Mouse (Mus musculus) heart, adult 18-20 months (tissue): ENCODE measurements around the gene Cdk9. TPM values are rescaled to one million over a fixed set of nuclear protein-coding genes. Genes with fewer than 3 reads are reported as not detected.

Experiments used
- DNase-seq, 2 experiments: peaks; one replicate each; pipeline ENCODE4 v3.0.0; 2021 to 2022; ENCODE audit warnings: mixed read lengths in 1 of 2
- long read RNA-seq, 2 experiments: library from polyadenylated mRNA; stranded (forward); transcript quantifications; one replicate each; pipeline ENCODE4 v2.0.0; 2021
- total RNA-seq, 2 experiments: library from RNA; stranded (reverse); gene quantifications; 2 replicates each; pipeline ENCODE4 v1.2.3; 2021

Cdk9 gene
- total RNA-seq, result 10 to 100 TPM; 22.4 to 24.1 TPM
- long read RNA-seq, experiment 1, transcript Cdk9-201 (7 exons, 1,733 nt), result major isoform, 35 of 39 reads
- long read RNA-seq, experiment 1, partial matches to known transcripts, result 0 of 39 reads
- long read RNA-seq, experiment 1, other reads (novel, unspliced or antisense), result 4 of 39 reads
- long read RNA-seq, experiment 2, transcript Cdk9-201 (7 exons, 1,733 nt), result major isoform, 19 of 22 reads
- long read RNA-seq, experiment 2, partial matches to known transcripts, result 1 of 22 reads
- long read RNA-seq, experiment 2, other reads (novel, unspliced or antisense), result 2 of 22 reads

DNA sequence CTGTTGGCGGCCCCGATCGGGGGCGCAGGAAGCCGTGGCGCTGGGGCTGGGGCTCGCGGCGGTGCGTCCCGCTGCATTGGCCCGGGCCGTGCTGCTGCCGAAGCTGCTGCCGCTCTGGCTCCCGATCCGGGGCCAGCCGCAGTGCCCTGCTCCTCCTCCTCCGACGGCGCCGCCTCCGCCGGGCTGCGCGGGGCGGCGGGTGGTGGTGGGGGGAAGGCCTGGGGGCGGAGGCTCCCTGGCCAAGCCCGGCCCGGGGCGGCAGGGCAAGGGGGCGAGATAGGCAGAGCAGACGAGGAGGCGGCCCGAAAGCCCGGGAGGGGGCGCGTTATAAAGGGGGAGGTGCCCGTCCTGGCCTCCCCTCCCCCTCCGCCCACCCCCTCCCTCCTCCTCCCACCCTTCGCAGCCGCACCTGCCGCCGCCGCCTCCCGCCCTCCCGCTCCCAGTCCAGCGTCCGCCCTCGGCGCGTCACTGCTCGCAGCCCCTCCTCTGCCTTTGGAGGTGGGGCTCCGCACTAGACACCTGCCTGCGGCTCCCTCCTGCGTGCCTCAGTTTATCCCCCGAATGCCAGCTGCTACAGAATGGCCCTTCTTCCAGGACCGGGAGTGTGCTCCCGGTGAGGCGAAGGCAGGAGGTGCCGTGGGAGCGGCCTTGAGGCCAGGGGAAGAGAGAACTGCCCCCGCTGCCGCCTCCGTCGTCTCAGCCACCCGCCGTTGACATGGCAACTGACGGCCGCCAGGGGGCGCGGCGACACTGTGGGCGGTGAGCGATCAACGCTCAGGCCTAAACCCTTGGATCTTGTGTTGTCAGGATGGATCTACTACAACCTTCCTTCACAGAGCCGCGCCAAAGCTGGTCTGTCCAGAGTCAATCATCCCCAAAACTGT, at the start of gene Cdk9:
Cdk9 (minus strand) TSS at position 143 of the 884 bp plus-strand sequence.
- peak; percentile 94 for DNase-seq

DNA sequence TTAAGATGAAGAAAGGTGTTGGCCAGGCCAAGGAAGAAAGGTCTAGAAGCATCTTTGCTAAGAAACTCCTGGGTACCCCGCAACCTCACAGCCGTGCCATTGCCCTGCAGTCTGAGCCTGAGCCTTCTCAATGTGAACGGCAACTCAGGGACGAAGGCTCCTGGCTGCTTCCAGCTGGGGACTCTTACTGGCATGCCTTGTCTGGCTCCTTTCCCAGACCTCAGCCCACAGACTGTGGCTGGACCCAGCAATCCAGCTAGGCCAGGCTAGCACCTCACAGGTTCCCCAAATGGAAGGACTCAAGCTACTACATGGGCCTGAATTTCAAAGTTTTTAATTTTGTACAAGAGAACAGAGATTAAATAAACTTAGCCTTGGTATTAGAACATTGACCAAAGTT, 49.0 kb upstream of the Cdk9 start:
- DNase-seq, result no peak

DNA sequence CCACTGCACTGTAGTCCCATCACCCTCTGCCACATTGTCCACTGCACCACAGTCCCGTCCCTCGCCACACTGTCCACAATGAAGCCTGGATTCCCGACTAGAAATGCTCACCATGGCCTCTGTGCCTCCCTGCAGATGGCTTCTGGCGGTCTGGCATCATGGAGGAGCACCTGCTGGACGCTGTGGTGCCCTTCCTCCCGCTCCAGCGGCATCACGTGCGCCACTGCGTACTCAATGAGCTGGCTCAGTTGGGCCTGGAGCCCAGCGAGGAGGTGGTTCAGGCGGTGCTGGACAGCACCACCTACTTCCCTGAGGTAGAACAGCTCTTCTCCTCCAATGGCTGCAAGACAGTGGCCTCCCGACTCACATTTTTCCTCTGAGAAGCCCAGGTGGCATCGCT, 48.5 kb upstream of the Cdk9 start:
- DNase-seq, result no peak

DNA sequence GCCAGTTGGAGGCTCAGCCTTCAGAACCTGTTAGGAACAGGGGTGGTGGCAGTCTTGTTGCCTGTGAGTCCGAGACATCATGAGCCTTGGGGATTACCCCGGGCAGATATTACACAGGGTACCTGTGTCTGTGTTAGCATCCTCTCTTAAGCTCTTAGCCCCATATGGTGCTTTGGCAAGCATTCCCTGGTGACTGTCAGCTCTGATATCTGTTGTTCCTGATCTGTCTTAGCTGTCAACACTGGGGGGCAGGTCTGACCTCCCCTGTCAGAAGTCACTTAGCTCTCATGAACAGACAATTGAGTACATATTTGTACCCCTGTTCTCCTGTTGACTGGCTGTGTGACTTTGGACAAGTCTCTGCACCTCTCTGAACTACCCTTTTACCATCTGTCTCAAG, 46.1 kb upstream of the Cdk9 start:
- DNase-seq, result no peak

DNA sequence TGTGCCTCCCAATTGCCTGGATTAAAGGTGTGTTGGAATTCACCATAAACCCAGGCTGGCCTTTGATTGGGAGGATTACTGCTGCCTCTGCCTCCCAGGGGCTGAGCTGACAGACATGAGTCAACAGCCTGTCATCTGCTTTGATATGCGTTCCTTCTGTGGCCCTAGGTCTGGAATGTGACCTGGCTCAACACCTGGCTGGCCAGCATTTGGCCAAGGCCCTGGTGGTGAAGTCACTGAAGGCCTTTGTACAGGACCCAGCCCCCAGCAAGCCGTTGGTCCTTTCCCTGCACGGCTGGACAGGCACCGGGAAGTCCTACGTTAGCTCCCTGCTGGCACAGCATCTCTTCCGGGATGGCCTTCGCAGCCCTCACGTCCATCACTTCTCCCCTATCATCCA, 45.6 kb upstream of the Cdk9 start:
- DNase-seq, result no peak

DNA sequence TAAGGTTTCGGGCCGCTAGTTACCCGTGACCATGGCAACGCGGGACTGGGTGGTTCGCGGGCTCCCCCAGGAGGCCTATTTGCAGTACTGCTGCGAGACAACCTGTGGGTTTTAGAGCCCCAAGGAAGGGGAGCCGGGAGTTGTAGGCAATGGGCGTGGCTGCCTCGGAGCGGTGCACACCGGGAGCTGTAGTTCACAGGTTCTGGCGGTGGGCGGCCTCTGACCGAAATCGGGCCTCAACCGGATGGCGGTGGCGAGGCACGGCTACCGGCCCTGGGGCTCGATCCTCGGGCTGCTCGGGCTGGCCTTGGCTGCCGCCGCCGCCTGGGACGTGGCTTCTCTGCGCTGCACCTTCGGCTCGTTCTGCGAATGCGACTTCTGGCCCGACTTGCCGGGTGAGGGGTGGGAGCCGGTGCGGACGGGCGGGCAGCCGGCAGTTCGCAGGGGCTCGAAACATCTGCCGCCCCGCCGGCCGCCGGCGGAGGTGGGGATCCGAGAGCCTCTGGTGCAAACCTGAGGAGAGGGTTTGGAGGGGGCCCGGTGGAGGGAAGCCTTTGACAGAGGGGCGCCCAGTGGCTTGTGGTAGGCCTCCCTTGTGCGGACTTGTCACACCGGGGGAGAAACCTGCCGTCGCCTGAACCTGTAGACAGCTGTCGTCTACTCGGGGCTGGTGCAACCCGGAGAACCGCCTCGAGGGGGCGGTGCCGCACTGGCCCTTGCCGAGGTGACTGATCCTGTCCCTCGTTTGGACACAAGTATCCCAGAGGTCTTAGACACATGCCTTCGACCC, 44.4 kb upstream of the Cdk9 start, which contains the start of gene Tor2a:
Tor2a (plus strand) TSS at position 179 of the 790 bp plus-strand sequence.
- DNase-seq, result peak; percentile 98 to 99

DNA sequence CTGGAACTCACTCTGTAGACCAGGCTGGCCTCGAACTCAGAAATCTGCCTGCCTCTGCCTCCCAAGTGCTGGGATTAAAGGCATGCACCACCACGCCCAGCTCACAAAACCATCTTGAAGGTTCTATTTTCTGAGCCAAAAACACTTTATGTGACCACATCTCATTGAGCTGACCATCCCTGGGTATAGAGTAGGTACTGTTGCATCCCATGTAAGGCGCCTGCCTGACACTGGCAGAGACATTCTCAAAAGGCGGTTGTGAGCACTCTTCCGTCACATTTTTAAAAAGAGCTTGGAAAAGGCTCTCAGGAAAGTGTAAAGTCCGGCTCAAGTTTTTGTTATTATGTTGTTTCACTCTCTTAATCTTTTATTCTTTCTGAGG, 43.8 kb upstream of the Cdk9 start:
- no peak for DNase-seq

DNA sequence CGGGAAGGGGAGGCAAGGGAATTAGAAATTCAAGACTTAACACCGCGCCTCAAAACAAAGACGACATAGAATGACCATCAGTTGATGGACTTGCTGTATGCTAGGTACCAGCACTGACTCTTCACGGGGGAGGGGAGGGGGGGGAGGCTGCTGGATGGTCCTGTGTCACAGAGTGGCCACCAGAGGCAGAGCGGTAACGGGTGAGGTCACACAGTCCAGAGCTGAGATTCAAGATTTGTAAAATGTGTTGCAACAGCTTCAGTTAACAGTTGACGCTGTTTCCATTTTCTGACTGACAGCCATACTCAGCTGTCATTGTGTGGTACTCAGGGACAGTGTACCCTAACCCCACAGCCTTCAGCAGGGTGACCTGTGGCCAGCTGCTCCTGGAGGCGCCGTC, 39.3 kb upstream of the Cdk9 start:
- DNase-seq, result no peak

DNA sequence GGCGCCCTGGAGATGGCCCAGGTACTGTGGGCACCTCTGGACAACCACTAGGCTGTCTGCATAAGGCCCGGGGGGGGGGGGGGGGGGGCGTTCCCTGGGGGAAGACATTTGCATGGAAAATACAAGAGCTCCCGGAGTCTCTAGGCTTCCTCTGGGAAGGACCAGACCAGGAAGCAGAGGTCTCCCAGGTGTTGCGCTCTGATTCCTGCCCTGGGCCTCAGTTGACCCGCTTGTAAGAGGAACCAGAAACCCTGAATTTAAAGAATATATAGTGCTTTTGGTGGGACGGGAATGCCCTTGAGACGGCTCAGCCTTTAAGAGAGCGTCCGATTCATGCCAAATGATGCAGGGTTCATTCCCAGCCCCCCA, 38.8 kb upstream of the Cdk9 start:
- no peak for DNase-seq

DNA sequence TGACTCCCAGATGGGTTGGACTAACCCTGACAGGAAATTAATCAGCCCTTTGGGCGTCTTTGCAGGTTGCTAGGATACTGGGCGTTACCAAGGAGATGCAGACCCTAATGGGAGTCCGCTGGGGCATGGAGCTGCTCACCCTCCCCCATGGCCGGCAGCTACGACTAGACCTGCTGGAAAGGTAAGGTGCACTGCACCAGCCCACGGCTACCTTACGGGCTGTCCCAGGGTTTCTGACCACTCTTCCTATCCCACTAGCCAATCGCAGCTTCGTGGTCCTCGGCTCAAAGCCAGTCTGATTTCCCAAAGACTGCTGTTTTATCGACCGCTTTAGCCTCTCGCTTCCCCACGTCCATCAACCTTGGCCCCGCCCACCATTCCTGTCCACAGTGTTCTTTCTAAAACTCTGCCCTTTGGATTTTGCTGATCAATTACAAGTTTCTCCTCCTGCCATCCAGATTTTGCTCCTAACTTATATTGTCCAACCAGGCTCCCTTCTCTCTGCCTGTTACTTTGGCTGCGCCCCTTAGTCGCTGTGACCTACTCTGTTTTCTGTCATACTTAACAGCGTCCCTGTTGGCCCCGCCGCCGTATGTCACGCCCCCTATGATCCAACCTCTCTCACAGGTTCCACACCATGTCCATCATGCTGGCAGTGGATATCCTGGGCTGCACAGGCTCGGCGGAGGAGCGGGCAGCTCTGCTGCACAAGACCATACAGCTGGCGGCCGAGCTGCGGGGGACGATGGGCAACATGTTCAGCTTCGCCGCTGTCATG, 38.2 kb upstream of the Cdk9 start:
- DNase-seq, result peak; percentile 59 to 64

DNA sequence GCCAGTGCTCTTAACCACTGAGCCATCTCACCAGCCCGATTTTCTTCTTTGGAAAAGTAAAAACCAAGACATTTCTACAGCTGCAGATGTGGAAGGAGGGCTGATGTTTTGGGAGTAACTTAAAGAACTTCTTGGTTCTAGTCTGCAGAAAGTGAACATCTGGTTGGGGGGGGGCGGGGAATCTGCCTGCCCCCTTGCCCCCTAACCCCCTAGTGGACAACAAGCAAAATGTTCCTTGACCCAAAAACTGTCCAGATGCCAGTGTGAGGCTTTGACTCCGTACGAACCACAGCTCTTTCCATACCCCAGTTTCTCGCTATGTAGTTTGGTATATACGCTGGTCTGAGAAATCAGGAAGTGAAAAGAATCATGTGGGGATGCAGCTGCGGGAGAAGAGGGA, 37.3 kb upstream of the Cdk9 start:
- DNase-seq, result no peak

DNA sequence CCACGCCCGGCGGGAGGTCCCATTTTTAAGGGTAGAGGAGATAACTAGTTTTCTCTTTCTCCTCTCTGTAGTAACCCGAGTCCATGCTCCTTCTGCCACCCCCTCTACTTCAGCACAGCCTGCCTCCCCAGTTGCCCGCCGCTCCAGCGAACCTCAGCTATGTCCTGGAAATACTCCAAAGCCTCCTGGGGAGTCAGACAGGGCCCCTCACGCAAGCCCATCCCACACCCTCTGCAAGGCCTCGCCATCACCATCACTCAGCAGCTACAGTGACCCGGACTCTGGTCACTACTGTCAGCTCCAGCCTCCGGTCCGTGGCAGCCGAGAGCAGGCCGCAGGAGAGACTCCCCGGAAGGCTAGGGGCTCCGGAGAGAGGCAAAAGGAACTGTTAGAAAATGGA, 36.2 kb upstream of the Cdk9 start:
- DNase-seq, result no peak

DNA sequence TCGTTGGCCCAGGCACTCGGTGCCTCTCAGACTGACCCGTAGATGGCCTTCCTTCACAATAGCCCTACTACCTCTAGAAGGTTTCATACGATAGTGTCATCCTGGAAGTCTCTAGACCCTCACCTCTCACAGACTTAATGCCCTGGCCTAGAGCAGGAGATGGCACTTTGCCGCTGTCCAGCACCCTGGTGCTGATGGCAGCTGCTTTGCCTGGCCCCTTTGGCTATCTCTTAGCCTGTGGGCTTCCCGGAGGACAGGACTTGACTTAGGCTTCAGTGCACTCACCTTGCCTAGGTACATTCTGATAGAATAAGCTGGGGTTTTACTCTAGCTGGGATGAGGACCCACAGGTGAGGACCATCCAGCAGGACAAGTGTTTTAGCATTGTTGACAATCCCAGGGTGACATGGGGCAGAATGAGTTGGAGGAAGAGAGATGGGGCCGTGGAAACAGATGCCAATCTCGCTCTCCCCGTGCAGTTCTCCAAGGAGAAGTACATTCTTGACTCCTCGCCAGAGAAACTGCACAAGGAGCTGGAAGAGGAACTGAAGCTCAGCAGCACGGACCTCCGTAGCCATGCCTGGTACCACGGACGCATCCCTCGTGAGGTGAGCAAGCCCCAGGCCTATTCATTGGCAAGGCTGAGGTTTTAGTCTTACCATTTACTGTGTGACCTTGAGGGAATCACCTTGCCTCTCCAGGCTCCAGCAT, 31.6 kb upstream of the Cdk9 start:
- DNase-seq, result no peak

DNA sequence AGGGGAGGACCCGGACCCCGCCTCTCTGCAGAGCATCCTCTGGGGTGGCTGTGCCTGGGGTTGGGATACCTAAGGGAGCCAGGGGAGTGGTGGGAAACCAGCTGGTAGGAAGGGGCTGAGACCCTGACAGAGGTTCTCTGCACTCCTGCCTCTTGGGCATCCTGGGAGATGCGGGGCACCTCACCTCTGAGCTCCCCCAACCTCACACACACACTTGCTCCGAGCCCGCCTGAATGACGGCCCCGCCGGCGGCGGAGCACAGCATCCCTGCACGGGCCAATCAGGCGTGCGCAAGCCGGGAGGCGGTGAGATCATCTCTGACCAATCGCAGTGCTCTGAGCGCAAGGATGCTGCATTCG, 29.3 kb upstream of the Cdk9 start:
- no peak for DNase-seq

DNA sequence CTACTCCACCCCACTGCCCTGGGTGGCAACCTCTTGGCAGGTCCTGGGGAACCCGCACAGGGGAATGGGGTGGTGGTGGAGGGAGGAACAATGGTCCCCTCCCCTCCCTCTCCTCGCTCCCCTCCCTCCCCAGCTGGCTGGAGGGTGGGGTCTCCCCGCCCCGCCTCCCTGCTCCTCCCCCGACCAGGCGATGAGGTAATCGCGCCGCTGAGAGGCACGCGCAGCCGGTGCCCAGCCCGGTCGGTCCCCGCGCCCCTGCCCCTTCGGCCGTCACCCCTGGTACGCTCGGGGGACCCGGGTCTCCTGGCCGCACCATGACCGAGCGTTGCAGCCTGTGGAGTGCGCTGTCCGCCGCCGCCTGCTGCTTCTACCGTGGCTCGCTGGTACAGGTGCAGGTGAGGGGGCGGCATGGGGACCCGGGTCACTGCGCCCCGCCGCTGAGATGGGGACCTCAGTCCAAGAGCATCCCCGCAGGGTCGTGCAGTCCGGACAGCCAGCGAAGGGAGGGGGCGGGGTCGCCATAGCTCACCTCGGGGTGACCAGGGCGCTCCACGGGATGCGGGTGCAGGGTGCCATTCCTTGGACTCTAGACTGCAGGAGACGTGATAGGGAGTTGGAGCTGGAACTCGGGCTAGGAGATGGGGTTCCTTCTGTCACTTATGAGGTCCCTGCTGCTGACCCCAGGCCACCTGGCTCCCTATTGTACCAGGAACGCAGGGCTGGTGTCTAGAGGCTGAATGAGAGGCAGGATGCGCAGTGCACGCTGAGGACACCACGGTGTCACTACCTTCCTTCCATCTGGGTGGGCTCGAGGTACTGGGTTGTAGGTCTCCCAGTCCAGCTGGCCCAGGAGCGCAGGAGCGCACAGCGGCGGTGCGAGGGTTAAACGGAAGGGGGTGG, 28.6 kb upstream of the Cdk9 start:
- peak in 1 of 2 experiments; percentile 68 for DNase-seq

DNA sequence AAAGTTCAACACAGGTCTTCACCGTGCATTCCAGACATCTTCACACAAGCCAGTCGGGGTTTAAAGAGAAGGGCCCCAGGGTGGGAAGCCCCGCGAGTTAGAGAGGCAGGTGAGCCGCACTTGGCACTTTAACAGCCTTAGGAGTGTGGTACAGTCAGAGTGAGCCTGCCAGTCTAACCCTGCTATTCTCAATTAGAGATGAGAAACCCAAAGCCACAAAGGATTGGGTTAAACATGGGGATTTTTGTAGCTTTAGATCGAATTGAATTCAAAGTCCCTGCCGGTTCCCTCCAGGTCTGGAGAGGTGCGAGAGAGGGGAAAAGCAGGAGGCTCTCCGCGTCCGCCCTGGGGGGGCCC, 28.0 kb upstream of the Cdk9 start, which contains the start of gene 6330409D20Rik:
6330409D20Rik (minus strand) TSS at position 101 of the 357 bp plus-strand sequence.
- DNase-seq, result no peak

DNA sequence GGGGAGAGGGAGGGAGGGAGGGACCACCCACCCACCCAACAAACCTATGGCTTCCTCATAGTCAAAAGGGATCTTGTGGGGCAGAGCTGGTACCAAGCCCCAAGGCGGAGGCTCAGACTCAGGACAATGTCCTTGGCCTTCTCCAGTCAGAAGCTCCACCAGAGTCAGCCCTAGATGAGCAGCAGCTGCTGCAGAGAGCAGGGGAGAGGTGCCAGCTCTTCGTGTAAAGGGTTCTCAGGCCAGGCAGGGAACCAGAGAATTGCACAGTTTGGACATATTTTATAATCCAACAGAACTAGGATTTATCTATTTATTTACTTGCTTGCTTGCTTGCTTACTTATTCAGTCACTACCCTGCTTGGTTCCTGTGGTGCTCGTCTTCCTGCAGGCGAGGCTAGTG, 26.4 kb upstream of the Cdk9 start:
- no peak for DNase-seq

DNA sequence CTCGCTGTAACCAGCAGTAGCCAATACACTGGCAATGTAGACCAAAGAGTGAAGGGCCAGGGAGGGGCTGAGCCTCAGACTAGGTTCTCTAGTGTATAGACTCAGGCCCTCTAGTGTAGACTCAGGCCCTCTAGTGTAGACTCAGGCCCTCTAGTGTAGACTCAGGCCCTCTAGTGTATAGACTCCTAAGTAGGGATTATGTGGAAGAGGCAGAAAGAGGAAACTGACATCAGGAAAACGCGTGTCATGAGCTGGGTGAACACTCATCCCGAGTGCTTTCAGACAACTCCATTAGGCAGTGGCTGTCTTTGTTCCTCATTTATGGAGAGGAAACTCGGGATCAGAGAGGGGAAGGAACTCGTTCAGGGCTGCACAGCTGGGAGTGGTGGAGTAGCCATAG, 24.1 kb upstream of the Cdk9 start:
- DNase-seq, result no peak

DNA sequence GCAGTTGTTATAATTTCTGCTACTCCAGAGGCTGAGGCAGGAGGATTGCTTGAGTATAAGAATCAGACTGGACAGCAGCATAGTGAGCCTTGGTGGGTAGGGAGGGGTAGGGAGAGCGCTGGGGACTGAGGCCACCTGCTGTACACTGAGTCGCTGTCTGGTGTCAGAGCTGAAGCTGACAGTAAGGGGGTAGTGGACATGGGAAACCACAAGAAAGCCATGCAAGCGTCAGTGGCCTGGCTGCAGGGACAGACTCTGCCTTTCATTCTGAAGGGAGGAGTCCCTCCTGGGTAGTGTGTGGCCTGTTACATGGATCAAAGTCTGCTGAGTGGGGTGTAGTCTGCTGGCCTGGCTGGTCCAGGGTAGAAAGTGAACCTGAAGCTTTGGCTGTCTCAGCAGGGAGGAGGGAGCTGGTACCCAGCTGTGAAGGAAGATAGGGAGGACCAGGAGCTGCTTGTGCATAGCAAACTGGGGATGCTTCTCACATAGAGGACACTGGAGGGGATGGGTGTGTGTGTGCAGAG, 23.5 kb upstream of the Cdk9 start:
- no peak for DNase-seq

DNA sequence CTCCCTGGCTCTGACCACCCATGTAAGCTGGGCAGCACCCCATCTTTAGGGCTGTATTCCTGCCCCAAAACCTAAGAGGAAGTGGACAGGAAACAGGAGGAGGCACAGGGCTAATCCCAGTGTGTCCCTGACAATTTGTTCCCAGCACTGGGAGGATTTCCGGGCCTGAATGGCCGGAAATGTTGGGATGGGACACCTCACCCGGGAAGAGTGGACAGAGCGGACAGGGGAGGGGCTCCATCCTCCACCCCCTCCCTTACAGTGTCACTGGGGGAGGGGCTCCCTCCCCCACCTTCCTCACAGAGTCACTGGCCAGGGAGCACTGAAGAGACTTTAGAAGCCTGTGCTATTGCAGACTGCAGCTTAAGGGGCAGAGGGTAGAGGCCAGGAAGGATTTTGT, 22.1 kb upstream of the Cdk9 start:
- peak; percentile 78 to 93 for DNase-seq
